In genomic region chr1:35850191-35850545, GRCm38 (mm10) we compare ENCODE assay signal across 8 mouse cellular contexts.
DNase-seq lines count a peak whose midpoint lies in the region; ATAC-seq and TF ChIP-seq lines count a peak whose summit lies in the region.
"Had no signal": no experiment of that assay in that cellular context is flagged by ENCODE, and none has a peak within 500 bp of the region (broad histone marks: within the 10 kb centered on the region; RNA-seq: fewer than 3 reads in every experiment).

No protein-coding gene starts in this region.

- H3K9me3 ChIP-seq in hindbrain, embryonic 15.5 days, result no peaks in the 10 kb centered on the region
- no peaks in the 10 kb centered on the region for H3K9me3 ChIP-seq in hindbrain, embryonic 14.5 days (ENCODE audit: control insufficient read depth, low read length)

- no peaks in the 10 kb centered on the region for H3K36me3 ChIP-seq in hindbrain, embryonic 15.5 days
- H3K36me3 ChIP-seq in hindbrain, embryonic 14.5 days (replicated peaks; ENCODE audit: control insufficient read depth, insufficient read depth), result no peaks in the 10 kb centered on the region

- WGBS in hindbrain, embryonic 15.5 days, result 75% methylated on average over 8 of the region's 8 CpGs
- WGBS in hindbrain, embryonic 14.5 days, result 86% methylated on average over 8 of the region's 8 CpGs
- WGBS in lung, adult 2 months, result 33% methylated on average over 8 of the region's 8 CpGs

- H3K4me2 ChIP-seq in hindbrain, embryonic 15.5 days, result no peak overlapping the region; the same call in 1 of the 2 replicates
- H3K4me2 ChIP-seq in hindbrain, embryonic 14.5 days (replicated peaks), result no peak overlapping the region

- no peak for ATAC-seq in hindbrain, embryonic 15.5 days (ENCODE audit: low FRiP score, low read depth)
- ATAC-seq in hindbrain, embryonic 14.5 days (ENCODE audit: low FRiP score), result no peak

- H3K9ac ChIP-seq in hindbrain, embryonic 15.5 days, result no peak overlapping the region
- H3K9ac ChIP-seq in hindbrain, embryonic 14.5 days, result no peak overlapping the region

- peaks cover 5% of the 10 kb centered on the region; the same call in 1 of the 2 replicates for H3K4me1 ChIP-seq in hindbrain, embryonic 15.5 days (replicated peaks)
- 0 out of 2 replicates have a peak, but pooled peaks cover 2% of the 10 kb centered on the region for H3K4me1 ChIP-seq in hindbrain, embryonic 14.5 days (replicated peaks; ENCODE audit: control insufficient read depth, insufficient read depth, low read length)
- no peaks in the 10 kb centered on the region for H3K4me1 ChIP-seq in lung, adult 2 months (ENCODE audit: control insufficient read depth, insufficient read depth, low read length)

- TF ChIP-seq CTCF in lung, adult 2 months (IDR thresholded peaks at IDR 0.05; ENCODE audit: insufficient read depth, low read length), result no peak

- TF ChIP-seq POLR2A in lung, adult 2 months (IDR thresholded peaks at IDR 0.05; ENCODE audit: borderline replicate concordance, extremely low read depth, low read depth, low read length), result no peak

- 0 out of 2 replicates have a peak overlapping the region, but pooled peaks have one; percentile 4 for H3K27ac ChIP-seq in hindbrain, embryonic 15.5 days (replicated peaks)
- H3K27ac ChIP-seq in hindbrain, embryonic 14.5 days, result no peak overlapping the region

- DNase-seq in hindbrain, embryonic 14.5 days (ENCODE audit: low spot score), result no peak
- DNase-seq in urinary bladder, postnatal 4 days (ENCODE audit: low spot score in 2 of 2), result peak; percentile 14 to 38
- no peak for DNase-seq in urinary bladder, postnatal 10 days (ENCODE audit: low spot score)
- no peak for DNase-seq in lung, adult 2 months
- no peak for DNase-seq in embryo, embryonic 10.5 days (ENCODE audit: low spot score)
- DNase-seq in gastrocnemius, postnatal 25 days, result no peak
- DNase-seq: kidney, adult 11 months had no signal

- H3K27me3 ChIP-seq in hindbrain, embryonic 15.5 days, result no peaks in the 10 kb centered on the region
- no peaks in the 10 kb centered on the region; the same call in 1 of the 2 replicates for H3K27me3 ChIP-seq in hindbrain, embryonic 14.5 days (ENCODE audit: control insufficient read depth, insufficient read depth, low read length)

- no peak overlapping the region for H3K4me3 ChIP-seq in hindbrain, embryonic 15.5 days
- no peak overlapping the region for H3K4me3 ChIP-seq in hindbrain, embryonic 14.5 days (replicated peaks; ENCODE audit: low read length)
- peak overlapping the region; percentile 65 for H3K4me3 ChIP-seq in lung, adult 2 months (replicated peaks; ENCODE audit: extremely low read depth, low read depth, low read length)

Comparison
In these comparisons a context has a peak if more than half of its experiments do, and no peak if none do; other contexts are left out.
1. DNase-seq: peak in urinary bladder, postnatal 4 days (2 of 2); none in hindbrain, embryonic 14.5 days (single experiment), urinary bladder, postnatal 10 days (single experiment), lung, adult 2 months (single experiment), embryo, embryonic 10.5 days (single experiment) and gastrocnemius, postnatal 25 days (single experiment).